Mouse (Mus musculus) spleen, postnatal 4 days (tissue): ENCODE data around the gene Apaf1.

Source experiments
- DNase-seq, 2 experiments: peaks; one replicate each; pipeline ENCODE4 v3.0.0; 2022; ENCODE audit warnings: low spot score in 2 of 2

Gene Apaf1

GRCm38 (mm10) chr10:91081959-91082507 is 537 bp downstream of the Apaf1 start:
- DNase-seq, result no peak

- no peak for DNase-seq
These were observed 2.0 kb downstream of the Apaf1 start for GRCm38 (mm10) chr10:91080540-91080939.

DNA sequence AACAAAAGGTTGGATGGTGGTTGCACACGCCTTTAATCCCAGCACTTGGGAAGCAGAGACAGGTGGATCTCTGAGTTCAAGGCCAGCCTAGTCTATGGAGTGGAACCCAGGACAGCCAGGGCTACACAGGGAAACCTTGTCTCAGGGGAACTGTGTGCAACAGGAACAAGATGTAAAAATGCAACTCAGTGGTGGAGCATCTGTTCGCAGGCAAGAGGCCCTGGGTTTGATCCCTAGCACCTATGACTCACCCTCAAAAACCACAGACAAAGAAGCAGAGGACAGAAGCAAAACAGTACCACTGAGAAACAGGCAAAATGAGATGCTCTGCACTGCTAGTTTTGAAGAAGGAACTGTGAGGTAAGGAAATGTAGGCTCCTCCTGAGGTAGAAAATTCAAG is 5.9 kb downstream of the Apaf1 start:
- no peak for DNase-seq

DNA sequence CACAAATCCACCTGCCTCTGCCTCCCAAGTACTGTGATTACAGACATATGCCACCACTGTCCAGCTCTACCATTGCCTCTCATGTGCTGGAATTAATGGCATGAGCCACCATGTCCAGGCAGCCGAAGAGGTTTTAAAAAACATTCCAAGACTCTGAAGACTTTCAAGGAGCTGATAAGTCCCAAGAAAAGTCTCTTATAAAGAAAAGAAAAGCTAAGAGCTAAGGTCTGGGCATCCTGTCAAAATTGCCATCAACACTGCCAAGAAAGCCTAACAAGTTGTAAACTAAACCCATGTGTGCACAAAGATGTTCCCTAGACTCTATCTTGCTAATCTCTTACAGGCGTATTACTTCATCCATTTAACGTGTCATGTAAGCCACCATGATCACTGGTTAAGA is 9.2 kb downstream of the Apaf1 start:
- DNase-seq, result no peak

- no peak for DNase-seq
These were observed 10.8 kb downstream of the Apaf1 start for GRCm38 (mm10) chr10:91071768-91072167.

GRCm38 (mm10) chr10:91062355-91062754 is 20.2 kb downstream of the Apaf1 start:
- no peak for DNase-seq

- DNase-seq, result no peak
These were observed 21.8 kb downstream of the Apaf1 start for GRCm38 (mm10) chr10:91060742-91061141.

GRCm38 (mm10) chr10:91052734-91053133 is 29.8 kb downstream of the Apaf1 start:
- DNase-seq, result no peak

DNA sequence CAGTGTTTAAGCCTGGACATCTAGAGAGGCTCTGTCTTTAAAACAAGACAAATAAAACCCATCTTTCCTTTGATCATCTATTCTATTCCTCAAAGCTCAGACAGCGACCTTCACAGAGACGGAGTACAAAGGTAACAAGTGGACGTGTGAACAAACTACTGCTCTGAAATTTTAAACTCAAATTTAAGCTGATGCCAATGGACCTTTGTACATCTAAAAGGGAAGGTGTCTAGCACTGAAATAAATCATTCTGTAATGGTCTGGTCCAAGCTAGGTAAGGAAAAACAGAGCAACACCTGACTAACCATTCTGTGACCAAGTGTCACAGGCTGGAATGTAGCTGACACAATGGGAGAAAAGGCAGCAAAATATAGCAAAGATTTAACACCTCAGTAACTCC is 31.4 kb downstream of the Apaf1 start:
- no peak for DNase-seq

GRCm38 (mm10) chr10:91049696-91050095 is 32.9 kb downstream of the Apaf1 start:
- no peak for DNase-seq

GRCm38 (mm10) chr10:91033942-91034341 is 48.6 kb downstream of the Apaf1 start:
- peak; percentile 44 to 87 for DNase-seq

GRCm38 (mm10) chr10:91032399-91032798 is 50.2 kb downstream of the Apaf1 start:
- DNase-seq, result peak; percentile 72 to 88

GRCm38 (mm10) chr10:91031176-91031575 is 51.4 kb downstream of the Apaf1 start:
- DNase-seq, result no peak

DNA sequence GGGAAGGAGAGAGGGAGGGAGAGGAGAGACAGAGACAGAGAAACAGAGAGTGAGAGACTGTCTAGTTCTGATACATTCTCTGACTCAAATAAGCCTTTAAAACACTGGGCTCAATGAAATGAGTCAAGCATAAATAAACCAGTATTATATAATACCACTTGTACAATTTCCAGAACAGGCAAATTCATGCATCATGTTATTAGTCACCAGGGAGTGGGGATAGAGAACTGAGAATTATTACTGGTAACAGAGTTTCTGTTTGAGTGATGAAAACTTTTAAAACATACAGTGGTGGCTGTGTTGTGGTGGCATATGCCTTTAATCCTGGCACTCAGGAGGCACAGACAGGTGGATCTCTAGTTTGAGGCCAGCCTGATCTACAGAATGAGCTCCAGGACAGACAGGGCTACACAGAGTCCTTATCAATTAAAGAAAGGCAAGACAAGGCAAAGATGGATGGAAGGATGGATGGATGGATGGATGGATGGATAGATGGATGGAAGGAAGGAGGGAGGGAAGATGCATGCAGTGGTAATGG is 53.5 kb downstream of the Apaf1 start:
- no peak for DNase-seq

DNA sequence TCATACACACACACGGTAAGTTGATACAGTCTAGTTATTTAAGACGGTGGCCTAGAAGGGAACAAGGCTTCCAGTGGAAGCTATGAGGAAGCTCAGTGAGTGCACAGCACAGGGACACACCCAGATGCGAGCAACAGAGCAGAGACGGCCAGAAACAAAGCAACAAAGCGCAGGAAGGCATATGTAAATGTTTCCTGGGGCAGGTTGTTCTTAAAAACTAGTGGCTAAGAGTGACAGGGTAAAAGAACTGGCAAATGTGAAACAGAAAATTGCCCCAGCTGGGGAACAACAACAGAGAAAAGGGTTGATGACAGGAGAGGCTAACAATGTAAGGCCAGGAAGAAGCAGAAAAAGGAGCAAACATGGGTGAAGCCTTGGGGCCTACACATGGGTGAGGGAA is 54.6 kb downstream of the Apaf1 start:
- DNase-seq, result no peak

- DNase-seq, result no peak
These were observed 55.1 kb downstream of the Apaf1 start for GRCm38 (mm10) chr10:91027468-91027867.

GRCm38 (mm10) chr10:91005858-91006538 is 76.6 kb downstream of the Apaf1 start:
- DNase-seq, result no peak

GRCm38 (mm10) chr10:91001421-91001820 is 81.1 kb downstream of the Apaf1 start:
- no peak for DNase-seq

DNA sequence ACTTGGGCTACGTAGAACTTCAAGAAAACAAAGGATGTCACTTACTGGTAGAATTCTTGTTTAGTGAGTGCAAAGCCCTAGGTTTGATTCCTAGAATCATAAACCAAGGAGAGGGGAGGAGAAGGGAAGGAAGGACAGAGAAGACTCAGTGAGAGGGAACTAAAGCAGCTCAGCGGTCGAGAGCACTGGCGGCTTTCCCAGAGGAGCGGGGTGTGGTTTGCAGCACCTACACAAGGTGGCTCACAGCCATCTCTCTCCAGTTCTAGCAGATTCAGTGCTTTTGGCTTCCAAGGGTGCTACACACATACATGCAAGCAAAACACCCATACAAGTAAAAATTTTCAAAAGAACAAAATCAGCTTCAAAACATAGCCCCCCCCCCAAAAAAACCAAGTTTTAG is 82.7 kb downstream of the Apaf1 start:
- DNase-seq, result no peak

DNA sequence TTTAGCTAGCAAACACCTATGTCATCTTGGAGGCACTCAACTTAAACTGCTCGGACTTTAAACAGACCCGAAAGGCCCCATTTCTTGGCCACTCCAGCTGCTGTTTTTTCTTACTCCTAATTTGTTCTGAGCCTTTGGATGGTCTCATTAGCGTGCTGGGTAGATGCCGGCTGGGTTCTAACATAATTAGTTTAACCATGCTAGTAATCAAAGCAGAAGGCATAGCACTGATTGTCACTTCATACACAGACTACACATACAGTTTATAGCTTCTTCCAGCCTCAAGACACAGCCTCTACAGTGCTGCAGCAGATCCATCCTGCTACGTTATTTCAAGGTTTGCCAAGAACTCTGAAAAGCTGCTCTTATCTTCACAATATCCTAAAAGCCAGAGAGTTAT is 88.7 kb downstream of the Apaf1 start:
- no peak for DNase-seq

- DNase-seq, result no peak
These were observed 90.3 kb downstream of the Apaf1 start for GRCm38 (mm10) chr10:90992237-90992636.

- no peak for DNase-seq
These were observed 92.2 kb downstream of the Apaf1 start for GRCm38 (mm10) chr10:90990340-90990739.

DNA sequence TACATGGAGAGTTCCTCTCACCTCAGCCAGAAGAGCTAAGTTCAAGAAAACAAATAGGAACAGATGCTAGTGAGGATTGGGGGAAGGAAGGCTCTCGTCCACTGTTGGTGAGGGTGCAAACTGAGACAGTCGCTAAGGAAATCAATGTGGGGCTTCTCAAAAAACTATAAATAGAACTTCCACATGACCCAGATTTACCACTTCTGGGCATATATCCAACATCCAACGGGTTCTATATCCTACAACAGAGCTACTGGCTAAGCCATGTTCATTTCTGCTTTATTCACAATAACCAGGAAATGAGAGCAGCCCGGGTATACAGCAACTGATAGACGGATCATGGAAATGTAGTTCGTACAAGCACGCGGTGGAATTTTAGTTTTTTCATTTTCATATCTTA is 99.5 kb downstream of the Apaf1 start:
- no peak for DNase-seq

DNA sequence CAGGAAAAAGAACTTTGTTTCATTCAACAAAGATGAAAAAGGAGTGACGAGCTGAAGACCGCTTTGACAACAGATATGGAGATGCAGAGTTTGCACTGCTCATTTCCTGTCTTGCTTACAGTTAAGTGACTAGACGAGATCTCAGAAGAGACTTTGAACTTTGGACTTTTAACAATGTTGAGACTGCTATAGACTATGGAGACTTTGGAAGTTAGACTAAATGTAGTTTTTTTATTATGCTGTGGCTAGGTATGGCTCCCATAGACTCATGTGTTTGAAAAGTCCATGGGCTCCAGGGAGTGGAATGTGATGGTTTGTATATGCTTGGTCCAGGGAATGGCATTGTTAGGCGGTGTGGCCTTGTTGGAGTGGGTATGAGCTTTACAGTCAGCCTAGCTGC is 100.8 kb downstream of the Apaf1 start:
- DNase-seq, result no peak
